Mouse (Mus musculus) fibroblast of lung, adult 2 months (primary cell): Measurements from ENCODE around the gene Actl6b.

Experiments
- DNase-seq: peaks from one replicate; pipeline ENCODE4 v3.0.0-alpha.2; 2011; ENCODE audit warnings: low read depth

Gene Actl6b

DNA sequence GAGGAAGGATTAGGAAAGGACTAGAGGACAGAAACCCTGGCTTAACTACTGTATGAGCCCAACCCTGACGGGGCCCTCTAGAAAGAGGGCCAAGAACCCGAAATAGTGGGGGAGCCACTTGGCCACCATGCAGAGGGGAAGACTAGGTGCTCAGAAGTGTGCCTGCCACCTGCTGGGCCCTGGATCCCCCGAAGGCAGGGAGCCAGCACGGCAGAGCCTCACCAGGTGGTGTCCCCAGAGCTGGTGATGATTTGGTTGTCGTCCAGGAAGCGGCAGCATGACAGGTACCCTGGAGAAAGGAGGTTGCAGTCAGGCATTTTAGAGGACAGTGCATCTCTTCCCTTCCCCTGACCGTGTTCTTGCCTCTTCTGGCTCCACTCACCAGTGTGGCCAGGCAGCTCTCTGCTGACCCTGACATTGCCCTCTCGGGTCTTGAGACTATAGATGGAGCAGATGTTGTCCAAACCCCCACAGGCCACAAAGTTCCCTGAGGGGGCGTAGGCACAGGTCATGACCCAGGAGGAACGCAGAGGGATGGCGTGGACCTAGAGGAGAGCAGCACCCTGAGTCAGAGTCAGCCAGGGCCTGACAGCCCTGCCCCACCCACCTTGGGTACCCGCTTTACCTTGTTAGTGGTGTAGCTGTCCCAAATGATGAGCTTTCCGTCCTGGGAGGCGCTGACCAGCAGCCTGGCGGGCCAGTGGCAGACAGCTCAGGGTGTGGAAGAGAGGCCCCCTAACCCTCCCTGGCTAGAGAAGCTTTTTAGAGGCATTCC, 23.9 kb upstream of the Actl6b start:
- no peak for DNase-seq

DNA sequence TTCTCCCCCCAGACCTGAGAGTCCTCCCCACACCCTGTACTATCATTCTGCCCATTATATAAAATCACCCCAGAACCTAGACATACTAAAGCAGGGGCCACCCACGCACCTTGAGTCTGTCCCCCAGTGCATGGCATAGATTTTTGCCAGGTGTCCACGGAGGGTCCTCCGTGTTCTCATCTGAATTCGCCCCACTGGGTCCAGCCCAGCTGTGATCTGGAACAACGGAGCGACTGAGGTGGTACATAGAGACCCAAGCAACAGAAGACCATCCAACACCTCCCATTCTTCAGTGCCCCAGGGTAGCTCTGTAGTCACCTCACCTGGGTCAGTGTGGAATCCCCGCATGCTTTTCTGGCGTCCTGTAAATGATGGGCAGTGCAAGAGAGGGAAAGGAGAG, 23.2 kb upstream of the Actl6b start:
- DNase-seq, result no peak

DNA sequence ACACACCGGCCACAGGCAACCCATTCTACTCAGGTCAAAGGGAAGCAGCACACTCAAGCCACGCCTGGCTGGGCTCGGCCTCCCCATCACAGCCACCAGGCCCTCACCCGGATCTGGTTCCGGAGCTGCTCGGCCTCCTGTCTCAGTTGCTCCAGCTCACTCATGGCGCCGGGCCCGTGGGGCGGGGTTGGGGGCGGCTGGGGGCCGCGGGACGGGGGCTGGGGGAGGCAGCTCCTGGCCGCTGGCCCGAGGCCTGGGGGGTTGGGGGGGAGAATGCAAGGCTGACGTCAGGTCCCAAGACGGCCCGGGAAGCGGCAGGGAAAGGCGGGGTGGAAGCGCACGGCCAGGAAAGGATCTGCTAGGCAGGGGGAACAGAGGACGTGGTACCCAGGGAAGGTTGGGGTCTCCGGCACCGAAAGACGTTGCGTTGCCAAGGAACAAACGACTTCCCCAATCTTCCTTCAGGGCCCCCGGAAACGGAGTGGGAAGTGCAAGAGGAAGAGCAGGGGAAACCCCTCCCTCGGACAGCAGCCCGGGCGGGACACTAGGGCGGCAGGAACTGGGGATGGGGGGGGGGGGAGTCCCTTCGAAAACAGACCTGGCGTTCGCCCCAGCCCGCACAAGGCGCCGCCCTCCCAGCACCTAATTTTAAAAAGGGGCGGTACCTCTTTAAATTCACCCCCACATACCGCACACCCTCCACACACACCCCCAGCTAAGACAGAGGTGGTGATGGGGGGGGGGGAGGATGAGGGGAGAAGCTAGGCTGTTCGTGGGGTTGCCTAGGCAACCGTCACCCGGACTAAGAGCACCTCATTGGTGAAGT, 22.5 kb upstream of the Actl6b start:
- peak; percentile 22 for DNase-seq

DNA sequence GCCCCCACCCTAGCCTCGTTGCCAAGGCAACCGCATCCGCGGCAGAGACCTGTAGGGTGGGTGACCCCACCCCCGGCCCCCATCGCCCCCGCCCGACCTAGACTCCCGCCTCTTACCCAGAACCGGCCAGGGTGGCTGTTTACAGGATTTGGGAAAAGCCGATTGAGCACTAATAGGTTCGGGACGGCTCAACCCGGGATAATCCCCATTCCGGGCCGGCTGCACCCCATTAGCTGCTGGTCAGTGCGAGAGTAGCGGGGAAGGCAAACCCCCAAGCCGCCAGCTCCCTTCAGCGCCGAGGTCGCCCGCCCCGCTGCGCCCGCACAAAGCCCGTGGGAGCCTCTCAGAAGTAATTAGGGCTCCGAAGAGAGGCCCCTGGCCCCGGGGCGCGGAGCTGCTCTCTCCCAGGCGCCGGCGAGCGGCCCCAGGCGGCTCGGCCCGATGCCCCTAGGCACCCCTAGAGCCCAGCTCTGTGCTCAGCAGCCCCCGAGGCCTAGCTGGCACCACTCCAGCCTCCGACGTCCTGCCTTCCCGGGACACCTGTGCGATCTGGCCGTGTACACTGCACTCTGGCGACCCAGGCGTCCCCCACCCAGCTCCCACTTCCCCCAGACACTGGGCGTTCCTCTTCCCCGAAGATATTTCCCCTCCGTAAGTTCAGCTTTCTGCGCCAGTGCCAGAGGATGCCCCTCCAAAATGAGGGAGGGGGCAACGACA, 21.7 kb upstream of the Actl6b start:
- DNase-seq, result no peak

DNA sequence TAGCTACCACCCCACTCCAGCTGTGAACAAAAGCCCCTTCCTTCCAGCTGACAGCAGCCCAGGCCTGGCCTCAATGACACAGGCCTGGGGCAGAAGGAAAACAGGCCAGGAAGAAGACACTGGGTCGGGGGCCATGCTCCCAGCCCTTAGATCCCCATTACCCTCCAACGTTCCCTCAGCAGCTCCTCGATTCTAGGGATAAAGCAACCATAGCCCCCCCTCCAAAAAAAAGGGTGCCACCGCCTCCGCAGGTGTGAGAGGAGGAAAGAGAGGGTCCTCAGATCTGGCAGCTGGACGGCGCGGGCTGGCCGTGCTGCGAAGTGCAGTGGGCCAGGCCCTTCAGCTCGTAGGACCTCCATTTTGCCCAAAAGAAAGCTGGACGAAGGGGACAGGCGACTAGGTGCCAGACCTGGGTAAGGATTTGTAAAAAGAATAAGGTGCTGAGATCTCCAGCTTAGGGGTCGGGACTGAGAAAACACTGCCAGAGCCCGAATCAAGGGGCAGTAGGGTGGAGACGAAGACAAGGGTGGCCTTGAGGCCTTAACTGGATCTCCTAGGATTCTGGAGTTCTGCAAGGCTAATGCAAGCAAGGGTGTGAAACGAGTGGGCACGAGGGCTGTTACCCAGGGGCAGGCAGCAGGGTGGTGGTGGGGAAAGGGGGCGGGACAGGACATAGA, 21.0 kb upstream of the Actl6b start:
- no peak for DNase-seq

DNA sequence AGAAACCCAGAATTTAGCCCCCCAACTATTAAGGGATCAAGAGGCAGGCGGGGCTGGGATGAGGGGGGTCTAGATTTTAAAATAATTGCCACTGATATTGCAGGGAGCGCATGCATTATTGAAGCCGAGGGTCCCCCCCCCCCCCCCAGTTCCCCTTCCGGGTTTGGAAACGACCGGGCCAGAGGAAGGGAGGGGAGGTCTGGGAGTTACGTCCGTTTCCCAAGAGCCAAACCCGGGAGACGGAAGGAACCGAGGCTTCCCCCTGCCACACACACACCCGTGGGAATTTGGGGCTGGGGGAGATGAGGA, 20.6 kb upstream of the Actl6b start:
- DNase-seq, result no peak

DNA sequence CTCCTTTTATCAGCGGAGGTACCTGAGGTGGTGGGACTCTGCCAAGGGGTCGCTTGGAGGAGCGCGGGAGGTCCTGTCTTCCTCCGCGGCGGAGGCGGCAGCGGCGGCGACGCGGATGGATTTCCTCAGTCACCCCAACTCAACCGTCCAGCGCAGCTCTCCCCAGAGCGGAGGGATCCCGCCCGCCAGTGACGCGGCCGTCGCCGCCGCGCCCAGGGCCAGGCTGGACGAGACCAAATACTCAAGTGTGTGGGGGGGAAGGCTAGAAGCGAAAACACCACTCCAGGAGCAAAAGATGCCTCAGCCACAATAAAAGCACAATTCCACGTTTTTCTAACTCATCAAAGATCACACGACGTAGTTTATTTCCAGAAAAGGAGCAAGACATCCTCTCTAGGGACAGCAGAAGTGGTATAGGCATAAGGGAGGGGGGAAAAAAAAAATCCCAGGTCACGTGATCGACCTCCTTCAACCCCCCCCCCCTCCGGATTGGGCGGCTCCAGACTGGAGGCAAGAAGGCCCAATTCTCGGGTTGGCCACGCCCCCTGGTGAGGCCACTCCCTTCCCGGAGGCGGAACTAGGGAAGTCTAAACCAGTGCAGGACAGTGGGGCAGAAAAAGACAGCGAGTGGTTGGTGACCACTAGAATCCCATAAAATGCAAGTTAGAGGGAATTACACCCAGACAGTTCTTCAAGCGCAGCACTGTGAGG, 20.0 kb upstream of the Actl6b start, which contains the start of the genes Epo and Gnb2:
Epo (minus strand) TSS at position 126 of the 711 bp plus-strand sequence.
Gnb2 (minus strand) TSS at position 394 of the 711 bp plus-strand sequence.
- peak; percentile 91 for DNase-seq

DNA sequence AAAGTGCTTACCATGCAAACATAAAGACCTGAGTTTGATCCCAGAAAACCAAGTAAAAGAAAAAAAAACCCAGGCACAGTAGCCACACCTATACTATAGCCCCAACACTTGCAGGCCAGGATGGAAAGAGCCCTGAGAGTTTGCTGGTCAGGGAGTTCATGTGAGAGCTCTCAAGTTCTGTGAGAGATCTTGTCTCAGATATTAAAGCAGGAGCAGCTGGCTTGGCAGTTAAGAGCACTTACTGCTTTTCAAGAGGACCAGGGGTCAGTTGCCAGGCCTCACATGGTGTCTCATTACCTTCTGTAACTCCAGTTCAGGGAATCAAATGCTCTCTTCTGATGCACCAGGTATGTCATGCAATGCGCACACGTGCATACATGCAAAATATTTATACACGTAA, 18.6 kb upstream of the Actl6b start:
- DNase-seq, result no peak

DNA sequence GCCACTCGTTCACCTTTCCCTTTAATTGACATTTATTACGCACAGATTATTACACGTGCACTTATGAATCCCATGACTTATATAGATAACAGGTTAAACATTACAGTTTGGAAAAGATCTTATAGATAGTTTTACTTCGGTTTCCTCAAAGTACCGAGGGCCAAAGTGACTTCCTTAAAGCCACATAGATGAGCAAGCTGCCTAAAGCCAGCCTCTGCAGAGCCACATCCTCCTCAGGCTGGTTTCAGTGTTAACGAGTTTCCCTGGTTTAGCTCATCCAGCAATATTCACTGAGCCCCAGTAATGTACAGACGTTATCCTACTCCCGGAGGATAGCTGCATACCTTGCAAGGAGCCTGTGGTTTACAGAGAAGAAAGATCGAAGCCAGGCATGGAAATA, 18.0 kb upstream of the Actl6b start:
- no peak for DNase-seq

DNA sequence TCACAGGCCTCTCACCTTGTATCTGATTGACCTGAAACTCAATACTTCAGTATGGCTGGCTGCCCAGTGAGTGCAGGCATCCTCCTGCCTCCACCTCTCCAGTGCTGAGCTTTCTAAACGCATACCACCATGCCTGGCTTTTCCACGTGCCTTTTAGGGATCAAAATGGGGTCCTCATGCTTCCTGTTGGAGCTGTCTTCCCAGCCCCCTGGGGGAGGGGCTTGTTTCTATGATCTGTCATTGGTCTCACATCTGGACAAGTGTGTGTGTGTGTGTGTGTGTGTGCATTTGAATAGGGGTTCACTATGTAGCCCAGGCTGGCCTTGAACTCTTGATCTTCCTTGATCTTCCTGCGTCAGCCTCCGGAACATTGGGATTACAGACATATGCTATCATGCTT, 15.9 kb upstream of the Actl6b start:
- no peak for DNase-seq

DNA sequence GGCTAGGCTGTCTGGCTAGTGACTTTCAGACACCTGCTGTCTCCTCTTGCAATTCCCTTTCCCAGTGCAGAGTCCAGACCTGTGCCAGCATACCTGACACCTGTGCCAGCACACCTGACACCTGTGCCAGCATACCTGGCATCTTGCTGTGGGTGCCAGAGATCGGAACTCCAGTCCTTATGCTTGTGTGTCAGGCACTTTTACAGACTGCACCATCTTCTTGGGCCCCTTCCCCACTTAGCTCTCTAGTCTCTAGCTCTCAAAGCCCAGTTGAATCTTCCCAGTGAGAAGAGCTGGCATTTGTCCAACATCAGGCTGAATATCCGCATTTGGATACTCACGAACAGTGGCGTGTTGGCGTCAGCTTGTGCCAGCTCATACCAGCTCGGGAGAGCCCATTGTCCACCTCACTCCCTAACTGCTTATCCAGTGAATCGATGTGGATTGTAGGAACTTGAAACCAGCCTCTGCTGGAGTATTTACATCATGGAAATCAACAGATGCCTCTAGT, 14.0 kb upstream of the Actl6b start:
- DNase-seq, result no peak

DNA sequence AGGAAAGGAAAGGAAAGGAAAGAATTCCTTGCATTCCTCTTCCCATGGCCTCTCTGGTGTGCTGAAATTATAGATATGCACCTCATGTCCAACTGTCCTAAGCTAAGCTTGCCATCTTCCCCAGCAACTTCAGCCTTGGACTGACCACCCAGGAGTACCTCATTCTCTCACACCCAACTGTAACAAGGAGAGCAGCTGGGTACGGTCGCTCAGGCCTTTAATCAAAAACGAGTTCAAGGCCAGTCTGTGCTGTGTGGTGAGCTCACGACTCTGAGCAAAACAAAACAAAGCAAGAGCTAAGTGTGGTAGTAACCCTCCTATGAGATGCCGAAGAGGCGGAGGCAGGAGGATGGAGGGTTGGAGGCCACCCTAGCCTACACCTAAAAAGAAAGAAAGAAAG, 12.3 kb upstream of the Actl6b start:
- no peak for DNase-seq

DNA sequence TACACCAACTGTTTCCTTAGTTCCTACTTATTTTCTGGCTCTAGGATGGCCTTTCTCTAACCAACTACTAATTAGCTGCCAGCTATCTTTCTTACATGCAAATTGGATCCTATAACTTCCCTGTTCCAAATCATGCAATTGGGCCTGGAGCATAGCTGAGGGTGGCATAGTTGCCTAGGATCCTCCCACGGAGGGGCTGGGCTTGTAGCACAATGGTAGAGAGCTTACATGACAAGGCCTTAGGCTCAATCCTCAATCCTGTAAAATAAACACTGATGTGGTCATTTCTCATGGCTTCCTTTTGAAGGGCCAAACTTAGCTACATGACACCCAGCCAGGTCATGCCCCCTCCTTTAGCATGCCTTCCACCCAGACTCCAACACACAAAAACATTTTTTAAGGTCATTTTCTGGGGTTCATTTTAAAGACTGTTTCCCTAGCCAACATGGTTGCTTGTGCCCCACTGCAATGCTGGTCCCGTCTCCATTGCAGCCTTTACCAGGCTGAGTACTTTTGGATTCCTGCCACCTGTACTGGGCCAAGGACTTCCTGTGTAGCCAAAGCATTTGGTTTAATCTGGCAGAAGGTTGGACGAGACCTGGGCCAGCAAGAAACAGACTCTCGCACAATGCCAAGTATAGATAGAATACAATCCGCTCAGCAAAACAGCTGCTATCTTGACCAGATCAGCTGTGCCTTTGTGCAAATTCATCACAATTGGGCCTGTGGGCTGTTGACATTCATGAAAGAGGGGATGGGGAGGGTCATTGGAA, 11.4 kb upstream of the Actl6b start:
- DNase-seq, result peak; percentile 19

DNA sequence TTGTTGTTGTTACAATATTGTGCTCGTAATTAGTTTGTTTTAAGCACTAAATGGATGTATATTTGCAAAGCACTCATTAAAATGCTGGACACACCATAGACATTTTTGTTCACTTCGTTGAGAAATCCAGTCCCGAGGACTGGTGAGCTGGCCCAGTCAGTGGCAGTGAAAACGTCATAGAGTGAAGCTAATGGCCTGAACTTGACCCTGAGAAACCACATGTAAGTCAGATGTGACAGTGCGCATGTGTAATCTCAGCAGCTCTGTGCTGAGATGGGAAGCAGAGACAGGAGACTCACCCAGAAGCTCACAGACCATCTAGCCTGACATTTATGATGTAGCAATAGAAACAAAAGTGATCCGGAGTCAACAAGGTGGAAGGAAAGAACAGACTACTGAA, 8.4 kb upstream of the Actl6b start:
- DNase-seq, result no peak

DNA sequence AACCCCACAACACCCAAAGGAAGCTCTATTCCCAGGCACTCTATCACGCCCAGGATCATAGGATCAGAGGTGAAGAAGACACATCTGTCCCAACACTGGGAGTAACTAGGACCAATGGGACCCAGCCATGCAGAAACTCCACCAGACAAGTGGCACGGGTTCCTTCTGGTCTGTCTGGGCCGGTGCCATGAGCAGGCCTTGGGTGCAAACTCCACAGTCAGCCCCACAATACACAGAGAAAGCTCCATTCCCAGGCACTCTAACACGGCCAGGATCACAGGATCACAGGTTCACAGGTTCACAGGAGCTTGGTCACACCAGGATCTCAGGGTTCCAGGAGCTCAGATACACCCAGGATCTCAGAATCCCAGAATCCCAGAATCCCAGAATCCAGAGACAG, 7.7 kb upstream of the Actl6b start:
- DNase-seq, result no peak

DNA sequence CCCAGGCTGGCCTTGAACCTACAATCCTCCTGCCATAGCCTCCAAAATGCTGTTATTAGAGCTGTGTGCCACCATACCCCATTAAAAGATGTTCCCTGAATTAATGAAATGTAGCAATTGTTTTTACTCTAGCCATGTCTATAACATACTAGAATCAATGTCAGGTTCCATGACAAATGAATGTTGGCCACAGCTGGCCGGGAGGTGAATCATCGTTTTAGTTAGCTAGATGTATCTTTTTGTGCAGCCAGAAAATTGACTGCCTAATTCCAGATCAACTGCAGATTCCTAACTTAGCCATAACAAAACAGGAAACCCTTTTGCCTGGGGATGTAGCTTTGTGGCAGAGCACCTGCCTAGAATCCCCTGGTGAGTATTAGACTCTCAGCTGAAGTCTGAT, 3.5 kb upstream of the Actl6b start:
- DNase-seq, result no peak

DNA sequence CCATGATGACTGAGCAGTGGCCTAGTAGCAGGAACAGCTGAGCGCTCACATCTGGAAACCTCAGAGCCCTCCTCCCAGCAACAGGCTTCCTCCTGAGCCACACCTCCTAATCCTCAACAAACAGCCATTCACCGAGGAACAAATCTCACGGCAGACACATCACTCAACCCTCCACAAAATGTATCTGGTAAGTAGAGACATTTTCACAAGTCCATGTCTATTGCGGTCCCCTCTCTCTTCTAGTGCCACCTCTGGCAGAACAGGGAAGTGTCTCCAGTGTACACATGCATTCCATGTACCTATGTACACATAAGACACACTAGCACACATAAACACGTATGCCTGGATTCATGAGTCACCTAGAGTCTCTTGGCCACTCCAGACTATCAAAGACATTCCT, 2.2 kb upstream of the Actl6b start:
- no peak for DNase-seq

DNA sequence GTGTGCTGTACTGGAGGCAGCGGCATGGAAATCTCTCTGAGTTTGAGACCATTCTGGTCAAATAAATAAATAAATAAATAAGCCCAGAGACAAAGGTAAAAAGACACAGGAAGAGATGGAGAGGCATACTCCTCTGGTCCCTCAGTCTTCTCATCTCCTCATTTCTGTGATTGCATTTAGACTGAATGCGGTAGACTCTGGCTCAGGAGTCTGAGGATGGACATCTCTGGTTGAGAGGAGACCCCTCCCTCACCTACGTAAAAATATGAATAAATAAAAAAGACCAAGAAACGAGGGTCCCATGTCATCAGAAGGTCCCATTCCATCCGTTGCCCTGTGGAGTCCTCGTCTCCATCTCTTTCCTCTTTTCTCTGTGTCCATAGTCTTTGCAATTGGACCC, 317 bp upstream of the Actl6b start:
- DNase-seq, result no peak

DNA sequence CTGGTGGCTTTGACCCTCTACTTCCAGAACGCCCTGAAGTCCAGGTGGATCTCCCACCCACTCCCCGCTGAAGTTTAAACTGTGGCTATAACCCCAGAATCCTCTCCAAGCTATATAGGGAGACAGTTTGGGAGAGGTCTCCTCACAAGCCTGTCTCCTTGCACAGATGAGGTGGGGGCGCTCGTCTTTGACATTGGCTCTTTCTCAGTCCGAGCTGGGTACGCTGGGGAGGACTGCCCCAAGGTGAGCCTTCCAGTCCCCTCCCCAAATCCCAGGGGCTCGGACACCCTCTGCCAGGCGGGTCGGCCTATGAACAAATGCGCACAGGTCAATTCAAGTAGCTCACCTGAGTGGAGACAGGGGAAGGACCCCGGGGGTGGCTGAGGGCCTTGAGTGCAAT, 581 bp downstream of the Actl6b start:
- no peak for DNase-seq

DNA sequence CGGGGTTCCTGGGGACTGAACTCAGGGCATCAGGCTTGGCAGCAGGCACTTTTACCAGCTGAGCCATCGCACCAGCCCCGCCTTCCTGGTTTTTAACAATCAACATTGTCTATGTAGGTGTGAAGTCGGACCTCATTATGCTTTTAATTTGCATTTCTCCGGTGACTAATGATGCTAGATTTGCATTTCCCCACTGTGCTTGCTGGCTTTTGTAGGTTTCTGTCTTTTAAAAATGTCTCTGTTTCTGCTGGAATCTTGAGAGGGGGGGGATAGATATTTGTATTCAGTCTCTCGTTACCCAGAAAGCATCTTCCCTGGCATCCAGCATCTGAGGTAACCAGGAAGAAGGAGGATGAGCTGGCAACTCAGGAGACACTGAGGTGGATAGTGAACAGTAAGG, 8.2 kb downstream of the Actl6b start:
- DNase-seq, result no peak

DNA sequence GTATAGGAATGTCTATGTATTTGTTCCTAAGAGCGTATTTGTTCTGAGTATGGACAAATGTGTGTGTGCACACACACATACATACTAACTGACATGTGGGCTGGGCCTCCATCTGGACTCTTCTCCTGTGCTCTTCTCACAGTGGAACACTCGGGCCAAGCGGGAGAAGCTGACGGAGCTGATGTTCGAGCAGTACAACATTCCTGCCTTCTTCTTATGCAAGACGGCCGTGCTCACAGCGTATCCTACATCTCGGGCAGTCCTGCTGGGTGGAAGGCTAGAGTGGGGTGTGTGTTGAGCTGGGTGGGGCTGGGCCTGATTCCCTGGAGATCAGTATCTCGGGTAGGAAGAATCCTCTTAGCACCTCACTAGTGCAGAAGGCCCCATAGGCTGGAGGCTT, 9.6 kb downstream of the Actl6b start:
- DNase-seq, result no peak
